Mouse (Mus musculus) ES-E14 (cell line): ENCODE data around the gene Aox4. TPM values are rescaled to one million over a fixed set of nuclear protein-coding genes. Genes with fewer than 3 reads are reported as not detected.

Source experiments
- DNase-seq: peaks from one replicate; pipeline ENCODE4 v3.0.0-alpha.2; 2013; ENCODE audit warnings: low read depth, low spot score
- H3K27ac ChIP-seq: 2 replicates; pipeline ENCODE4 v1.5.1; 2012; ENCODE audit warnings: low read depth, mild to moderate bottlenecking, low read length, moderate library complexity, mixed read lengths; ENCODE audit not compliant: poor library complexity, insufficient read depth, severe bottlenecking
- H3K36me3 ChIP-seq: 2 replicates; pipeline ENCODE4 v1.6.1; 2012; ENCODE audit warnings: mild to moderate bottlenecking, low read length, moderate library complexity, mixed read lengths; ENCODE audit not compliant: control insufficient read depth, poor library complexity, insufficient read depth, severe bottlenecking
- H3K4me1 ChIP-seq, 2 experiments: fragments of 150-350 bp in 1 of 2; sonication (generic) in 1 of 2; 2 replicates each; pipeline ENCODE4 v1.6.1; 2012; ENCODE audit warnings: low read length in 2 of 2, mild to moderate bottlenecking in 1 of 2, mixed read lengths in 1 of 2; ENCODE audit not compliant: control insufficient read depth in 2 of 2, insufficient read depth in 2 of 2, poor library complexity in 1 of 2
- H3K4me3 ChIP-seq, 2 experiments: fragments of 150-350 bp in 1 of 2; sonication (generic) in 1 of 2; 2 replicates each; pipeline ENCODE4 v1.5.1; 2012; ENCODE audit warnings: low read length in 2 of 2, low read depth in 1 of 2, mild to moderate bottlenecking in 1 of 2, mixed read lengths in 1 of 2; ENCODE audit not compliant: insufficient read depth in 1 of 2, poor library complexity in 1 of 2, severe bottlenecking in 1 of 2
- H3K9ac ChIP-seq: 2 replicates; pipeline ENCODE4 v1.6.1; 2012; ENCODE audit warnings: low read depth, mild to moderate bottlenecking, low read length, mixed read lengths; ENCODE audit not compliant: poor library complexity, insufficient read depth, severe bottlenecking
- H3K9me3 ChIP-seq: fragments of 150-350 bp; sonication (generic); 2 replicates; pipeline ENCODE4 v1.6.1; 2012; ENCODE audit warnings: low read depth, mild to moderate bottlenecking, low read length; ENCODE audit not compliant: control insufficient read depth, insufficient read depth
- CHD2 ChIP-seq: IDR thresholded peaks from 2 replicates; pipeline ENCODE4 v1.6.1; 2014; ENCODE audit warnings: mild to moderate bottlenecking, low read depth, low read length, inconsistent platforms
- HCFC1 ChIP-seq: IDR thresholded peaks from 2 replicates; pipeline ENCODE4 v1.6.1; 2012; ENCODE audit warnings: low read length, inconsistent platforms, borderline replicate concordance; ENCODE audit not compliant: insufficient read depth
- MAFK ChIP-seq: IDR thresholded peaks from 2 replicates; pipeline ENCODE4 v1.6.1; 2014; ENCODE audit warnings: mild to moderate bottlenecking, low read depth, low read length, inconsistent platforms; ENCODE audit not compliant: insufficient read depth
- ZC3H11A ChIP-seq: IDR thresholded peaks from 2 replicates; pipeline ENCODE4 v1.6.1; 2012; ENCODE audit warnings: low read depth, mild to moderate bottlenecking, inconsistent platforms, low read length, borderline replicate concordance
- ZNF384 ChIP-seq: IDR thresholded peaks from 2 replicates; pipeline ENCODE4 v1.6.1; 2012; ENCODE audit warnings: low read depth, low read length, inconsistent platforms
- in situ Hi-C, 2 experiments: fragments of 600-800 bp; cut with MboI; formaldehyde crosslinking; loops; one replicate each; pipeline ENCODE4 v1.15.1; 2025; ENCODE audit warnings: low sequenced_read_pairs in 2 of 2, inconsistent platforms in 1 of 2; ENCODE audit not compliant: unreplicated experiment in 2 of 2
- total RNA-seq: library from RNA; depleted of rRNA; stranded (reverse); fragments of 300-350 nt; gene quantifications from 2 replicates; pipeline ENCODE4 v1.2.3, GENCODE M21; 2012

The Aox4 gene
- total RNA-seq, 1 experiment: 0.49 TPM

GRCm38 (mm10) chr1:58195541-58195940, 14.7 kb upstream of the Aox4 start:
- no peak for TF ChIP-seq CHD2
- TF ChIP-seq ZNF384: no peak
- TF ChIP-seq HCFC1: no peak
- TF ChIP-seq MAFK: no peak
- TF ChIP-seq ZC3H11A: no peak
- no peak overlapping the region for H3K4me3 ChIP-seq

GRCm38 (mm10) chr1:58197023-58197422, 13.2 kb upstream of the Aox4 start:
- TF ChIP-seq MAFK: no peak
- no peak for TF ChIP-seq ZC3H11A
- TF ChIP-seq CHD2: no peak
- TF ChIP-seq ZNF384: no peak
- no peak for TF ChIP-seq HCFC1
- in situ Hi-C loops: no loop called here

More at GRCm38 (mm10) chr1:58195541-58195940, 14.7 kb upstream of the Aox4 start:
- no peak overlapping the region for H3K9ac ChIP-seq
- DNase-seq: no peak
- in situ Hi-C loops: no loop called here
- H3K4me1 ChIP-seq: peaks cover 0 to 2% of the 10 kb centered on the region in 2 experiments; a peak in 1 of 4 replicates
- no peaks in the 10 kb centered on the region for H3K9me3 ChIP-seq
- H3K27ac ChIP-seq: no peak overlapping the region
- H3K36me3 ChIP-seq: no peaks in the 10 kb centered on the region

GRCm38 (mm10) chr1:58198386-58198785, 11.8 kb upstream of the Aox4 start:
- Histone ChIP-seq H3K4me1 (no peaks in the 10 kb centered on the region), H3K9ac (no peak overlapping the region), H3K27ac (no peak overlapping the region), H3K36me3 (no peaks in the 10 kb centered on the region), H3K4me3 (no peak overlapping the region), H3K9me3 (no peaks in the 10 kb centered on the region)
- TF ChIP-seq ZNF384: no peak
- TF ChIP-seq CHD2: no peak
- TF ChIP-seq HCFC1: no peak
- no peak for TF ChIP-seq ZC3H11A
- TF ChIP-seq MAFK: no peak
- in situ Hi-C loops: no loop called here
- DNase-seq: no peak

More at GRCm38 (mm10) chr1:58197023-58197422, 13.2 kb upstream of the Aox4 start:
- no peak overlapping the region for H3K9ac ChIP-seq
- no peaks in the 10 kb centered on the region for H3K4me1 ChIP-seq
- no peak for DNase-seq
- no peaks in the 10 kb centered on the region for H3K36me3 ChIP-seq
- H3K27ac ChIP-seq: no peak overlapping the region
- no peaks in the 10 kb centered on the region for H3K9me3 ChIP-seq
- no peak overlapping the region for H3K4me3 ChIP-seq

- TF ChIP-seq ZC3H11A (no peak), CHD2 (no peak), MAFK (no peak), HCFC1 (no peak), ZNF384 (no peak)
- in situ Hi-C loops: no loop called here
- no peaks in the 10 kb centered on the region for H3K9me3 ChIP-seq
- H3K4me1 ChIP-seq: no peaks in the 10 kb centered on the region
- H3K4me3 ChIP-seq: no peak overlapping the region
- no peak overlapping the region for H3K27ac ChIP-seq
- no peak for DNase-seq
- H3K36me3 ChIP-seq: no peaks in the 10 kb centered on the region; the same call in 1 of the 2 replicates
- no peak overlapping the region for H3K9ac ChIP-seq
Measured at GRCm38 (mm10) chr1:58212805-58213204, 2.6 kb downstream of the Aox4 start.

- no peaks in the 10 kb centered on the region for H3K4me1 ChIP-seq
- TF ChIP-seq HCFC1 (no peak), ZNF384 (no peak), CHD2 (no peak), ZC3H11A (no peak)
- no peak overlapping the region for H3K27ac ChIP-seq
- no peaks in the 10 kb centered on the region for H3K9me3 ChIP-seq
- no peak overlapping the region for H3K4me3 ChIP-seq
- no peak for DNase-seq
- H3K9ac ChIP-seq: no peak overlapping the region
- H3K36me3 ChIP-seq: no peaks in the 10 kb centered on the region; the same call in 1 of the 2 replicates
- in situ Hi-C loops: no loop called here
Measured at GRCm38 (mm10) chr1:58213838-58214237, 3.6 kb downstream of the Aox4 start.
